Mouse (Mus musculus) stomach, embryonic 16.5 days (tissue): ENCODE data around the gene Pcyt1b. TPM values are rescaled to one million over a fixed set of nuclear protein-coding genes. Genes with fewer than 3 reads are reported as not detected.

Experiments used
- ATAC-seq: fragments of 200-750 bp; cut with Nextera tagmentation; 2 replicates; pipeline ENCODE4 v1.8.0; 2017; ENCODE audit warnings: moderate number of reproducible peaks, moderate TSS enrichment; ENCODE audit not compliant: insufficient read depth, low FRiP score
- H3K27ac ChIP-seq: fragments of 300-500 bp; sonication (generic); 2 replicates; pipeline ENCODE4 v1.5.1; 2014; ENCODE audit warnings: low read length
- H3K27me3 ChIP-seq: fragments of 300-500 bp; sonication (generic); 2 replicates; pipeline ENCODE4 v1.6.1; 2014; ENCODE audit warnings: low read length, control low read depth, mixed read lengths; ENCODE audit not compliant: control insufficient read depth, insufficient read depth
- H3K36me3 ChIP-seq: fragments of 300-500 bp; sonication (generic); 2 replicates; pipeline ENCODE4 v1.6.1; 2014; ENCODE audit warnings: low read length; ENCODE audit not compliant: control insufficient read depth, insufficient read depth
- H3K4me1 ChIP-seq: fragments of 300-500 bp; sonication (generic); 2 replicates; pipeline ENCODE4 v1.6.1; 2014; ENCODE audit warnings: low read length, control low read depth, mixed read lengths; ENCODE audit not compliant: control insufficient read depth, insufficient read depth
- H3K4me2 ChIP-seq: fragments of 300-500 bp; sonication (generic); 2 replicates; pipeline ENCODE4 v1.6.1; 2014; ENCODE audit warnings: low read depth, low read length, mixed read lengths
- H3K4me3 ChIP-seq: fragments of 300-500 bp; sonication (generic); replicated peaks from 2 replicates; pipeline ENCODE4 v1.5.1; 2014; ENCODE audit warnings: mild to moderate bottlenecking, low read length
- H3K9ac ChIP-seq: fragments of 300-500 bp; sonication (generic); 2 replicates; pipeline ENCODE4 v1.6.1; 2014; ENCODE audit warnings: low read length
- H3K9me3 ChIP-seq: fragments of 300-500 bp; sonication (generic); replicated peaks from 2 replicates; pipeline ENCODE4 v1.6.1; 2016; ENCODE audit warnings: low read length, control low read depth; ENCODE audit not compliant: control insufficient read depth
- WGBS: fragments of 180-500 bp; shearing (Covaris S2); extraction: QIAGEN DNeasy Blood & Tissue Kit; methylation state at CpG from one replicate; pipeline ENCODE4 v1.1.7; 2014; 5-methylcytosine and 5-hydroxymethylcytosine counted together
- polyA plus RNA-seq: library from polyadenylated mRNA; unstranded; fragments of >200 nt; fragmentation: Nextera tagmentation; extraction: Ambion mirVana; gene quantifications from 2 replicates; pipeline ENCODE4 v1.2.1, GENCODE M21; 2015

Gene Pcyt1b
- polyA plus RNA-seq: 2.8 and 3.1 TPM in 2 replicates

DNA sequence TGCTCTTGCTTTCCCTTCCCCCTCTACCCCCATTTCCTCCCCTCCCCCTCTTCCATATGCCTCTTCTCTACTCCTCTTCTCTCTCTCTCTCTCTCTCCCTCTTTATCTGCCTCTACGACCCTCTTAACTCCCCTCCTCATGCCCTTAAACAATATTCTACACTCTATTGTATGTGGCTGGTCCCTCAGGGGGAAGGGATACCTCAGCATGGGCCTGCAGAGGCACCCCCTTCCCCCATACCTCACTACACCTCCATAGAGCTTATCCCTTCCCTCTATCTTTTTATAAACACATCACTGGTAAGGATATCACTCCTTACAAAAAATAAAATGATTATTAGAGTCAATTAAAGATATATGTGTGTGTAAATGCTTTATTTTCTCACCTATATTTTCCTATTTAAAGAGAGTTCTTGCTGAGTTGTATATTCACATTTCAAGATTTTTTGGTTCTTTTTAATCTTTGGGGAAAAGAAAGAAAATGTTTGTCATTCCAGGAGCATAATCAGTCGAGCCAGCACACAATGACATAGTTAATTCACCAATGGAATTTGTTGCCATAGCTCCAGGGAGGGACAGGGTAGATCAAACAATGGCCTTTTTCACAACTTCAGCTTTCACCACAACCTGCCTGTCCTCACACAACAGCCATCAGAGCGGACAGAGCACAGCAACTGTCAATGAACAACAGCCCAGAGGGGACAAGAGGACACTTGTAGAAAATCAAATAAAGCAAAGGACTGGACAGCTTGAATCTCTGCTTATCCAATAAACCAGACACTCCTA is at the start of gene Pcyt1b:
Gene Pcyt1b, plus strand, starts transcription at position 646 of the 785 bp plus-strand sequence.
- Histone ChIP-seq H3K9ac (no peak within 1 kb of the TSS), H3K36me3 (no peaks in the 10 kb centered on the region), H3K4me2 (no peak within 1 kb of the TSS), H3K9me3 (no peaks in the 10 kb centered on the region), H3K4me3 (no peak within 1 kb of the TSS), H3K27ac (no peak within 1 kb of the TSS), H3K4me1 (no peaks in the 10 kb centered on the region), H3K27me3 (no peaks in the 10 kb centered on the region)
- WGBS: 29% methylated on average over 3 of the region's 3 CpGs
- ATAC-seq: no peak

GRCm38 (mm10) chrX:93630256-93630655 is 24.4 kb upstream of the Pcyt1b start:
- no peaks in the 10 kb centered on the region for H3K36me3 ChIP-seq

GRCm38 (mm10) chrX:93631657-93632449 is 22.8 kb upstream of the Pcyt1b start, which contains the start of gene Pola1:
TSS of gene Pola1 (minus strand) at chrX:93632155.
- Histone ChIP-seq H3K27me3 (no peaks in the 10 kb centered on the region), H3K4me1 (peaks cover 3% of the 10 kb centered on the region; the same call in 1 of the 2 replicates), H3K9ac (peak within 1 kb of the TSS; percentile 73), H3K4me3 (peak within 1 kb of the TSS; percentile 57), H3K36me3 (no peaks in the 10 kb centered on the region), H3K27ac (peak within 1 kb of the TSS; percentile 46; the same call in 1 of the 2 replicates), H3K4me2 (peak within 1 kb of the TSS; percentile 56), H3K9me3 (no peaks in the 10 kb centered on the region)
- 12% methylated on average over 53 of the region's 53 CpGs for WGBS
- ATAC-seq: peak; percentile 98

More at GRCm38 (mm10) chrX:93630256-93630655, 24.4 kb upstream of the Pcyt1b start:
- Histone ChIP-seq H3K9me3 (no peaks in the 10 kb centered on the region), H3K9ac (no peak overlapping the region), H3K4me1 (peaks cover 3% of the 10 kb centered on the region; the same call in 1 of the 2 replicates), H3K27ac (no peak overlapping the region), H3K4me3 (no peak overlapping the region; the same call in 1 of the 2 replicates), H3K4me2 (peak overlapping the region; percentile 56), H3K27me3 (no peaks in the 10 kb centered on the region)
- 47% methylated on average over 1 of the region's 1 CpGs for WGBS
- no peak for ATAC-seq

DNA sequence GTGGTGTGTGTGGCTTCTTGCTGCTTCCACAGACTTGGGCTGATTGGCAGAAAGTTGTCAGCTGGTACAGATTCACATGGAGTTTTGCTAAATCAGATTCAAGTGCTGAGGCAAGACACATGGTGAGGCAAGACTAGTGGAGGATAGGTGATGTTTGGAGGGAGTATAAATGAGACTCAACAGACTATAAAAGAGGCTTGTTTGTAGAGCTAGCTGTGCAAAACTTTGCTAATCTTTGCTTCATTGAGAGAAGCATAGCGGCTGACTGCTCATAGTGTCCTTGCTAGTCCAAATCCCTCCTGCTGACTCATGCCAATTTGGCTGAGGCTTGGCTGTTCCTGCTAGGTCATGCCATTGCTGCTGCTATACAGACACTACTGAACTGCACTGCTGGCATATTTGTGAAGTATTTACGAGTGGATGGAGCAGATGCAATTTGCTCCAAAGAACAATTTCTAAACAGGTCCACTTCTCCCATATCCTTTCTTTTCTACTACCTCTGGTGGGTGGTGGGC is 19.7 kb upstream of the Pcyt1b start:
- Histone ChIP-seq H3K9ac (no peak overlapping the region), H3K9me3 (no peaks in the 10 kb centered on the region), H3K4me3 (no peak overlapping the region), H3K4me2 (no peak overlapping the region), H3K27me3 (no peaks in the 10 kb centered on the region), H3K27ac (no peak overlapping the region), H3K36me3 (no peaks in the 10 kb centered on the region), H3K4me1 (peaks cover 3% of the 10 kb centered on the region; the same call in 1 of the 2 replicates)
- 68% methylated on average over 2 of the region's 2 CpGs for WGBS
- ATAC-seq: no peak

DNA sequence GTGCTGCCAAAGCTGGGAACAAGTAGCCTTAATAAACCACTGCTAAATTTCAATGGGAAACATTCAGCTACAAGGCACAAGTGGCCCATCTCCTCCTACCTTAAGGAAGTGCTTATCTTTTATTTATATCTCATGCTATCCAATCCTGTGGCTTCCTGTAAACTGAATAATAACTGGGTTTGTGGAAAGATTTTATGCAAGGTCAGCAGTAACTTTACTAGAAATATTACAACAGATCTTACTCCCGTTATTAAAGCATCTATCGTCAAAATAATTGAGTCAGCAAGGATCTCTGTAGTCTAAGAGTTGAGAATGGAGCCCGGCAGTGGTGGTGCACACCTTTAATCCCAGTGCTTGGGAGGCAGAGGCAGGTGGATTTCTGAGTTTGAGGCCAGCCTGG is 11.1 kb upstream of the Pcyt1b start:
- H3K27me3 ChIP-seq: no peaks in the 10 kb centered on the region
- WGBS: 81% methylated on average over 3 of the region's 3 CpGs
- H3K9ac ChIP-seq: no peak overlapping the region
- ATAC-seq: no peak
- H3K4me1 ChIP-seq: no peaks in the 10 kb centered on the region
- no peaks in the 10 kb centered on the region for H3K36me3 ChIP-seq
- H3K9me3 ChIP-seq: no peaks in the 10 kb centered on the region
- H3K4me2 ChIP-seq: no peak overlapping the region
- H3K27ac ChIP-seq: no peak overlapping the region
- H3K4me3 ChIP-seq: no peak overlapping the region

DNA sequence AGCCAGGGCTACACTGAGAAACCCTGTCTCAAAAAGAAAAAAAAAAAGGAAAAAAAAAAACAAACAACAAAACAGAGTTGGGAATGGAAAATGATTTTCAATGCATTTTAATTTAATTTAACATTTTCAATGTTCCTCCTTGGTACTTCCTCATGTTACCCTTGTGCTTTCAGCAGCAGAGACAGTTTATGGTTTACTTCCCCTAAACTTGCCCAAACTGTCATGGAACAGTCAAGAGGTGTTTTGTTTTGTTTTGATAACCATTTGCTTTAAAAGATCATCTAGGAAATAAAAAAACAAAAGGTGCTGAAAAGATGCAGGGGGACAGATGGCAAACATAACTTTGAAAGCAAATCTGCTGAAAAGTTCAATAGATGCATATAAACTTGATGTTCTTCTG is 10.6 kb upstream of the Pcyt1b start:
- Histone ChIP-seq H3K9me3 (no peaks in the 10 kb centered on the region), H3K4me2 (no peak overlapping the region), H3K27ac (no peak overlapping the region), H3K4me3 (no peak overlapping the region), H3K36me3 (no peaks in the 10 kb centered on the region), H3K4me1 (no peaks in the 10 kb centered on the region), H3K27me3 (no peaks in the 10 kb centered on the region), H3K9ac (no peak overlapping the region)
- ATAC-seq: no peak

DNA sequence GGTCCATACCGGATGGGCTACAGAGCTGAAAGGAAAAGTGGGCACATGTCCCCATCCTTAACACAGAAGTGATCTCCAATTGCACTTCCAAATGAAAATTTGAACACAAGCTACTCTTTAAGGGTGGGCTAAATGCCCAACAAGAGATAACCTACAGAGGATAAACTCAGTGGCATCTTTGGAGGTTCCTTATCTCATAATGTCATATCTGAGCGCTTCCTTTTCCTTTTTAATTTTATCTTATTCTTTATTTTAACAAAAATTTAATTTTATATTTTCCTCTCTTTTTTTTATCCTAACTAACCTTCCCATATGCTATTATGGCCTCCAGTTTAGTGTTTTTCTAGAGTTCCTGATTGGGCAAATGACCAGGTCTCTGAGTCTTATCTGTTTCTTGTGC is 3.9 kb upstream of the Pcyt1b start:
- 81% methylated on average over 2 of the region's 2 CpGs for WGBS
- H3K9ac ChIP-seq: no peak overlapping the region
- no peaks in the 10 kb centered on the region for H3K27me3 ChIP-seq
- H3K4me1 ChIP-seq: no peaks in the 10 kb centered on the region
- H3K36me3 ChIP-seq: no peaks in the 10 kb centered on the region
- ATAC-seq: no peak
- H3K4me2 ChIP-seq: no peak overlapping the region
- H3K4me3 ChIP-seq: no peak overlapping the region
- H3K27ac ChIP-seq: no peak overlapping the region
- no peaks in the 10 kb centered on the region for H3K9me3 ChIP-seq

DNA sequence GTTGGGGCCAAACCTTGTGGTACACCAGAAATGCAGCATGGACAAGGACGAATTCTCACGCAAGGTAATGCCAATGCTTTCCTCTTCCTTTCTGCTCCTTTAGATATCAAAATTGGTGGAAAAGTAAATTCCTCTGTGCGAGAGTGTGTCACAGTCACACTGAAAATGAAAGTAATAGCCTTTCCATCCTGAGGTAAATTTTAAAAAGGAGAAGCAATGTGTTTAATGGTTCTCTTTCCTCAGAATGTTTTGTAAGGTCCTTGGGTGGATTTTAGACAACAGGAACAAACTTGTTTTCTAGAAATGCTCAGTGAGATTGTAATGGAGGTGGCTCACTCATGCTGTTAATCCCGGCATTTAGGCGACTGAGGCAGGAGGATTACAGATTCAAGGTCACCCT is 490 bp downstream of the Pcyt1b start:
- WGBS: 68% methylated on average over 5 of the region's 5 CpGs
- H3K4me1 ChIP-seq: no peaks in the 10 kb centered on the region
- no peak overlapping the region for H3K4me2 ChIP-seq
- H3K4me3 ChIP-seq: no peak overlapping the region
- no peak overlapping the region for H3K9ac ChIP-seq
- H3K27ac ChIP-seq: no peak overlapping the region
- no peaks in the 10 kb centered on the region for H3K9me3 ChIP-seq
- H3K27me3 ChIP-seq: no peaks in the 10 kb centered on the region
- ATAC-seq: no peak
- no peaks in the 10 kb centered on the region for H3K36me3 ChIP-seq
